Comparison of ENCODE assay signal across 8 mouse cellular contexts in genomic region chr9:13296274-13297121, GRCm38 (mm10). TPM values are rescaled to one million over a fixed set of nuclear protein-coding genes. Genes with fewer than 3 reads are reported as not detected.
DNase-seq lines count a peak whose midpoint lies in the region; ATAC-seq and TF ChIP-seq lines count a peak whose summit lies in the region.

No protein-coding gene starts in this region.

- TF ChIP-seq CTCF in brain, embryonic 14.5 days (IDR thresholded peaks at IDR 0.05; ENCODE audit: borderline replicate concordance, extremely low read depth, insufficient read depth, insufficient read length): peak; percentile 71
- peak; percentile 66 for TF ChIP-seq CTCF in liver, adult 2 months (IDR thresholded peaks at IDR 0.05; ENCODE audit: low read depth, low read length)

- peak overlapping the region; percentile 71 for H3K4me3 ChIP-seq in heart, embryonic 11.5 days (ENCODE audit: low read depth, low read length)
- peak overlapping the region; percentile 71 for H3K4me3 ChIP-seq in kidney, embryonic 16.5 days (ENCODE audit: low read length)
- H3K4me3 ChIP-seq in liver, adult 2 months (ENCODE audit: insufficient read depth, low read depth, low read length): peak overlapping the region; percentile 90

- peak; percentile 91 for DNase-seq in CD4-positive helper T cell, adult 2 months (ENCODE audit: low read depth, low spot score)
- peak; percentile 95 for DNase-seq in brain, embryonic 14.5 days (ENCODE audit: low read depth)
- DNase-seq in liver, adult 2 months (ENCODE audit: extremely low read depth, low read depth, low spot score): peak; percentile 36
- peak; percentile 86 to 87 for DNase-seq in spleen, postnatal 36 days (ENCODE audit: low spot score in 2 of 2)

- ATAC-seq in erythroblast, adult 5-6 weeks (replicated peaks; ENCODE audit: low FRiP score, poor library complexity, severe bottlenecking): peak; percentile 77
- ATAC-seq in heart, embryonic 11.5 days (replicated peaks; ENCODE audit: insufficient number of reproducible peaks, low FRiP score, low TSS enrichment): peak; percentile 90
- ATAC-seq in kidney, embryonic 16.5 days (ENCODE audit: low FRiP score, low TSS enrichment): peak; percentile 96
- ATAC-seq in monocyte, adult 5-6 weeks (replicated peaks; ENCODE audit: insufficient number of reproducible peaks, low FRiP score, low TSS enrichment, poor library complexity, severe bottlenecking): peak; percentile 87

- H3K9me3 ChIP-seq in heart, embryonic 11.5 days (replicated peaks; ENCODE audit: control insufficient read depth, low read length): no peaks in the 10 kb centered on the region
- no peaks in the 10 kb centered on the region for H3K9me3 ChIP-seq in kidney, embryonic 16.5 days (ENCODE audit: low read length)

- H3K27me3 ChIP-seq in heart, embryonic 11.5 days (ENCODE audit: control insufficient read depth, insufficient read depth, low read length): no peaks in the 10 kb centered on the region
- H3K27me3 ChIP-seq in kidney, embryonic 16.5 days (ENCODE audit: insufficient read depth, low read length): no peaks in the 10 kb centered on the region
- no peaks in the 10 kb centered on the region for H3K27me3 ChIP-seq in liver, adult 2 months (ENCODE audit: control insufficient read depth, insufficient read depth, low read length)

- under 1% methylated on average over 28 of the region's 28 CpGs for WGBS in heart, embryonic 11.5 days (ENCODE audit: insufficient replicate concordance)
- WGBS in kidney, embryonic 16.5 days: under 1% methylated on average over 25 of the region's 28 CpGs
- 1% methylated on average over 28 of the region's 28 CpGs for WGBS in liver, adult 2 months

- peak; percentile 16; the same call in 1 of the 2 replicates for TF ChIP-seq POLR2A in brain, embryonic 14.5 days (IDR thresholded peaks at IDR 0.05; ENCODE audit: borderline replicate concordance, extremely low read depth, insufficient read depth, insufficient read length, poor library complexity, severe bottlenecking)
- no peak for TF ChIP-seq POLR2A in liver, adult 2 months (IDR thresholded peaks at IDR 0.05; ENCODE audit: extremely low read depth, insufficient read depth, low read length)

- peak overlapping the region; percentile 97 for H3K4me2 ChIP-seq in heart, embryonic 11.5 days
- H3K4me2 ChIP-seq in kidney, embryonic 16.5 days (replicated peaks; ENCODE audit: low read depth, low read length): peak overlapping the region; percentile 99

- H3K4me1 ChIP-seq in heart, embryonic 11.5 days (ENCODE audit: control insufficient read depth, insufficient read depth, low read length): peaks cover 31% of the 10 kb centered on the region
- peaks cover 40% of the 10 kb centered on the region for H3K4me1 ChIP-seq in kidney, embryonic 16.5 days (ENCODE audit: insufficient read depth, low read length)
- H3K4me1 ChIP-seq in liver, adult 2 months (ENCODE audit: control insufficient read depth, insufficient read depth, low read length): peaks cover 5% of the 10 kb centered on the region; the same call in 1 of the 2 replicates

- peak overlapping the region; percentile 83 for H3K27ac ChIP-seq in heart, embryonic 11.5 days (ENCODE audit: low read depth, low read length)
- peak overlapping the region; percentile 83 for H3K27ac ChIP-seq in kidney, embryonic 16.5 days (ENCODE audit: low read length)
- peak overlapping the region; percentile 58 for H3K27ac ChIP-seq in liver, adult 2 months (replicated peaks; ENCODE audit: insufficient read depth, low read depth, low read length)

- peak overlapping the region; percentile 83 for H3K9ac ChIP-seq in heart, embryonic 11.5 days (ENCODE audit: low read depth, low read length)
- H3K9ac ChIP-seq in kidney, embryonic 16.5 days (replicated peaks; ENCODE audit: low read length): peak overlapping the region; percentile 83
- H3K9ac ChIP-seq in liver, adult 2 months (ENCODE audit: low read depth, low read length): peak overlapping the region; percentile 79

- H3K79me2 ChIP-seq in liver, adult 2 months (ENCODE audit: control insufficient read depth, insufficient read depth, low read length): no peaks in the 10 kb centered on the region

- no peaks in the 10 kb centered on the region for H3K36me3 ChIP-seq in heart, embryonic 11.5 days (ENCODE audit: control insufficient read depth, insufficient read depth, low read length)
- H3K36me3 ChIP-seq in kidney, embryonic 16.5 days (ENCODE audit: insufficient read depth, low read length): no peaks in the 10 kb centered on the region
- no peaks in the 10 kb centered on the region for H3K36me3 ChIP-seq in liver, adult 2 months (ENCODE audit: control insufficient read depth, insufficient read depth, low read length)

RNA-seq across cellular contexts. Expression of gene Maml2, which starts 1.3 kb away (rescaled TPM):
- polyA plus RNA-seq in brain, embryonic 14.5 days (2012; rRNA removed): 6.9 and 9.8 TPM in 2 replicates
- total RNA-seq in erythroblast, adult 5-6 weeks (2015; ENCODE audit: low replicate concordance): 0.63 TPM in 1 of 2 replicates, not detected in the other
- under 0.01 and 0.70 TPM in 2 replicates for total RNA-seq in erythroblast, adult 5-6 weeks (2017; ENCODE audit: low replicate concordance)
- polyA plus RNA-seq in heart, embryonic 11.5 days (2014; fragmentation: Nextera tagmentation; extraction: Ambion mirVana): 9.1 and 9.2 TPM in 2 replicates
- 10.0 and 12.0 TPM in 2 replicates for polyA plus RNA-seq in kidney, embryonic 16.5 days (2015; fragmentation: Nextera tagmentation; extraction: Ambion mirVana)
- 1.2 and 1.7 TPM in 2 replicates for total RNA-seq in liver, adult 2 months (2014; rRNA removed)
- 0.50 and 0.77 TPM in 2 replicates for polyA plus RNA-seq in liver, adult 2 months (2012; rRNA removed)
- 4.7 to 15.4 TPM (median 4.8 TPM) in 3 replicates for total RNA-seq in monocyte, adult 5-6 weeks (2017)

RNA-seq across cellular contexts. Expression of gene Ccdc82, which starts 49.7 kb away (rescaled TPM):
- polyA plus RNA-seq in brain, embryonic 14.5 days (2012; rRNA removed): 23.7 and 24.7 TPM in 2 replicates
- 27.7 and 28.4 TPM in 2 replicates for total RNA-seq in erythroblast, adult 5-6 weeks (2015; ENCODE audit: low replicate concordance)
- 32.6 and 40.8 TPM in 2 replicates for total RNA-seq in erythroblast, adult 5-6 weeks (2017; ENCODE audit: low replicate concordance)
- polyA plus RNA-seq in heart, embryonic 11.5 days (2014; fragmentation: Nextera tagmentation; extraction: Ambion mirVana): 7.8 and 8.0 TPM in 2 replicates
- polyA plus RNA-seq in kidney, embryonic 16.5 days (2015; fragmentation: Nextera tagmentation; extraction: Ambion mirVana): 9.6 and 10.9 TPM in 2 replicates
- 6.9 and 7.9 TPM in 2 replicates for total RNA-seq in liver, adult 2 months (2014; rRNA removed)
- 1.0 and 1.6 TPM in 2 replicates for polyA plus RNA-seq in liver, adult 2 months (2012; rRNA removed)
- 70.7 to 106 TPM (median 94.0 TPM) in 3 replicates for total RNA-seq in monocyte, adult 5-6 weeks (2017)

RNA-seq across cellular contexts. Expression of gene Jrkl, which starts 50.9 kb away (rescaled TPM):
- polyA plus RNA-seq in brain, embryonic 14.5 days (2012; rRNA removed): 5.9 and 6.2 TPM in 2 replicates
- total RNA-seq in erythroblast, adult 5-6 weeks (2015; ENCODE audit: low replicate concordance): 5.2 and 8.6 TPM in 2 replicates
- 6.2 and 6.4 TPM in 2 replicates for total RNA-seq in erythroblast, adult 5-6 weeks (2017; ENCODE audit: low replicate concordance)
- polyA plus RNA-seq in heart, embryonic 11.5 days (2014; fragmentation: Nextera tagmentation; extraction: Ambion mirVana): 6.7 and 7.1 TPM in 2 replicates
- polyA plus RNA-seq in kidney, embryonic 16.5 days (2015; fragmentation: Nextera tagmentation; extraction: Ambion mirVana): 7.8 and 9.4 TPM in 2 replicates
- 1.7 and 2.7 TPM in 2 replicates for total RNA-seq in liver, adult 2 months (2014; rRNA removed)
- 0.12 TPM in 2 replicates for polyA plus RNA-seq in liver, adult 2 months (2012; rRNA removed)
- 12.9 to 22.4 TPM (median 21.7 TPM) in 3 replicates for total RNA-seq in monocyte, adult 5-6 weeks (2017)

Comparison
In these comparisons a context has a peak if more than half of its experiments do, and no peak if none do; other contexts are left out.
1. Peak in every context shown above with its lines: DNase-seq, ATAC-seq, H3K4me3 ChIP-seq and H3K27ac ChIP-seq.
2. DNase-seq: peak in every context shown above with its lines; median percentile 95 in brain, embryonic 14.5 days; 91 in CD4-positive helper T cell, adult 2 months; 86 in spleen, postnatal 36 days; 36 in liver, adult 2 months.